Mouse (Mus musculus) stomach, embryonic 15.5 days (tissue): ENCODE data around the gene Slc22a12. TPM values are rescaled to one million over a fixed set of nuclear protein-coding genes. Genes with fewer than 3 reads are reported as not detected.

Source experiments
- ATAC-seq: fragments of 200-750 bp; cut with Nextera tagmentation; 2 replicates; pipeline ENCODE4 v1.8.0; 2017; ENCODE audit warnings: low read depth, moderate number of reproducible peaks, moderate TSS enrichment; ENCODE audit not compliant: insufficient read depth, low FRiP score
- H3K27ac ChIP-seq: fragments of 300-500 bp; sonication (generic); 2 replicates; pipeline ENCODE4 v1.5.1; 2015; ENCODE audit warnings: mild to moderate bottlenecking, inconsistent platforms
- H3K27me3 ChIP-seq: fragments of 300-500 bp; sonication (generic); replicated peaks from 2 replicates; pipeline ENCODE4 v1.6.1; 2015; ENCODE audit warnings: inconsistent platforms
- H3K36me3 ChIP-seq: fragments of 300-500 bp; sonication (generic); 2 replicates; pipeline ENCODE4 v1.6.1; 2015; ENCODE audit warnings: inconsistent platforms
- H3K4me1 ChIP-seq: fragments of 300-500 bp; sonication (generic); 2 replicates; pipeline ENCODE4 v1.6.1; 2015; ENCODE audit warnings: inconsistent platforms
- H3K4me2 ChIP-seq: fragments of 300-500 bp; sonication (generic); 2 replicates; pipeline ENCODE4 v1.6.1; 2015; ENCODE audit warnings: mild to moderate bottlenecking, inconsistent platforms
- H3K4me3 ChIP-seq: fragments of 300-500 bp; sonication (generic); replicated peaks from 2 replicates; pipeline ENCODE4 v1.5.1; 2015; ENCODE audit warnings: inconsistent platforms
- H3K9ac ChIP-seq: fragments of 300-500 bp; sonication (generic); 2 replicates; pipeline ENCODE4 v1.6.1; 2015; ENCODE audit warnings: inconsistent platforms
- H3K9me3 ChIP-seq: fragments of 300-500 bp; sonication (generic); 2 replicates; pipeline ENCODE4 v1.6.1; 2016; ENCODE audit warnings: inconsistent platforms
- WGBS: fragments of 180-500 bp; shearing (Covaris S2); methylation state at CpG from one replicate; pipeline ENCODE4 v1.1.7; 2015; 5-methylcytosine and 5-hydroxymethylcytosine counted together
- microRNA-seq: library from miRNA; unstranded; fragments of <30 nt; microRNA quantifications from one replicate; pipeline ENCODE4, GENCODE M21; 2016
- polyA plus RNA-seq: library from polyadenylated mRNA; unstranded; fragments of >200 nt; fragmentation: Nextera tagmentation; extraction: Ambion mirVana; gene quantifications from 2 replicates; pipeline ENCODE4 v1.2.1, GENCODE M21; 2015

Slc22a12 gene
- polyA plus RNA-seq, 1 experiment from 2014 or later, result not detected

DNA sequence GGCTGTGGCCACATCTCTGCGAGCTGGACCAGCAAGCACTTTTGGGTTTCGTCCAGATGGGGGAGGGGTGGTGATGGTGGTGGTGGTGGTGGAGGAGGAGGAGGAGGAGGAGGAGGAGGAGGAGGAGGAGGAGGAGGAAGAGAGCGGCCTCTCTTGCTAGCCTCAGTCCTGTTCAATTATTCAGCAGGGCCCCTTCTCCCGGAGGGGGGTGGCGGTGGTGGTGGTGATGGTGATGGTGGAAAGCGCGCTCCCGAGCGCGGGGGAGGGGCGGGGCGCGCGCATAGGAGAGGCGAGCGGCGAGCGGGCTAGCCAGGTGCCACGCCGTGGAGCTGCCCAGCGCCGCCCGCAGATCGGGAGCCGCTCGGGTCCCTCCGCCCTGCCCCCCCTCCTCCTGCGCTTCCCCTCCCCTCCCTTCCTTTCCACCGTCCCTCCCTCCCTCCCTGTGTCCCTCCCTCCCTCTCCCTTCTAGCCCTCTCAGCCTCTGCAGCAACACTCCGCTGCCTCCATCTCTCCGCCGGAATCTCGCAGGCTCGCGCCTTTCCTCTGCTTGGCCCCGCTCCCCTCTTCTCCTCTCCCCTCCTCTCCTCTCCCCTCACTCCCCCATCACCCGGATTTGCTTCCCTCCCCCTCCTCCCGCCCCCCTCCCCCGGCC is 45.6 kb downstream of the Slc22a12 start:
- peak overlapping the region; percentile 86 for H3K4me2 ChIP-seq
- H3K9ac ChIP-seq, result no peak overlapping the region
- H3K36me3 ChIP-seq, result no peaks in the 10 kb centered on the region
- peaks cover 76% of the 10 kb centered on the region for H3K27me3 ChIP-seq
- 0 out of 2 replicates have a peak, but pooled peaks have one; percentile 37 for ATAC-seq
- H3K4me1 ChIP-seq, result peaks cover 15% of the 10 kb centered on the region
- no peaks in the 10 kb centered on the region for H3K9me3 ChIP-seq
- 2% methylated on average over 20 of the region's 39 CpGs for WGBS
- H3K27ac ChIP-seq, result no peak overlapping the region
- peak overlapping the region; percentile 46 for H3K4me3 ChIP-seq

DNA sequence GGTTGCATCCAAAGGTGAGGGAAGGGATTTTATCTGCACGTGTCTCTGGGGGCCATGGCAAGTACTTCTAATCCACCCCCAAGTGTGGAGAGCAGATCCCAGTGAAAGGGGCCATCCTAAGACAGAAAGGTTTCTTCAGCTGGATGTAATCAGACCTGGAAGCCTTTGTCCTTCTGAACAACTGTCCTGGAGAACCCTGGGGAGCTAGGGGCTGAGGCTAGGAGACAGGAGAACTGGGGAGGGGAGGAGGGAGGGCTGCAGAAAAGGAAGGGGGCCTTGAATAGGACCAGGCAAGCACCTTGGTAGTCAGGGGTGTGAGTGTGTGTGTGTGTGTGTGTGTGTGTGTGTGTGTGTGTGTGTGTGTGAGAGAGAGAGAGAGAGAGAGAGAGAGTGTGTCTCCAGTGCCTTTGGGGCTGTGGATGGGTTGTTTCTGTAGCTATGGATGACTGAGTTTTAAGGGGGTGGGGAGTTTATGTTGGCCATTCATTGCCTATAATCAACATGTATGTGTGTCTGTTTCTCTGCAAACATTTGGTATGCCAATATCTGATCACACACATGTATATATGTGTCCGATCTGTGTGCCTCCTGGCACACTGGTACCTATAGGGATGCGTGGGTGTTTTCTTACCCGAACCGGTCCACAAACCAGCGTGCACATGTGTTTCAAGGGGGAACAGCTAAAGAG is 46.2 kb downstream of the Slc22a12 start:
- H3K36me3 ChIP-seq, result no peaks in the 10 kb centered on the region
- 20% methylated on average over 6 of the region's 6 CpGs for WGBS
- peaks cover 71% of the 10 kb centered on the region for H3K27me3 ChIP-seq
- no peak overlapping the region for H3K27ac ChIP-seq
- ATAC-seq, result no peak
- H3K4me3 ChIP-seq, result no peak overlapping the region
- H3K9me3 ChIP-seq, result no peaks in the 10 kb centered on the region
- H3K4me1 ChIP-seq, result peaks cover 9% of the 10 kb centered on the region; the same call in 1 of the 2 replicates
- H3K9ac ChIP-seq, result no peak overlapping the region
- H3K4me2 ChIP-seq, result no peak overlapping the region

GRCm38 (mm10) chr19:6495714-6496113 is 47.1 kb downstream of the Slc22a12 start:
- no peak for ATAC-seq
- peaks cover 9% of the 10 kb centered on the region; the same call in 1 of the 2 replicates for H3K4me1 ChIP-seq
- H3K27me3 ChIP-seq, result peaks cover 69% of the 10 kb centered on the region
- no peaks in the 10 kb centered on the region for H3K36me3 ChIP-seq
- H3K9me3 ChIP-seq, result no peaks in the 10 kb centered on the region
- no peak overlapping the region for H3K27ac ChIP-seq
- H3K4me2 ChIP-seq, result no peak overlapping the region
- H3K4me3 ChIP-seq, result no peak overlapping the region
- WGBS, result 37% methylated on average over 8 of the region's 8 CpGs
- no peak overlapping the region for H3K9ac ChIP-seq

DNA sequence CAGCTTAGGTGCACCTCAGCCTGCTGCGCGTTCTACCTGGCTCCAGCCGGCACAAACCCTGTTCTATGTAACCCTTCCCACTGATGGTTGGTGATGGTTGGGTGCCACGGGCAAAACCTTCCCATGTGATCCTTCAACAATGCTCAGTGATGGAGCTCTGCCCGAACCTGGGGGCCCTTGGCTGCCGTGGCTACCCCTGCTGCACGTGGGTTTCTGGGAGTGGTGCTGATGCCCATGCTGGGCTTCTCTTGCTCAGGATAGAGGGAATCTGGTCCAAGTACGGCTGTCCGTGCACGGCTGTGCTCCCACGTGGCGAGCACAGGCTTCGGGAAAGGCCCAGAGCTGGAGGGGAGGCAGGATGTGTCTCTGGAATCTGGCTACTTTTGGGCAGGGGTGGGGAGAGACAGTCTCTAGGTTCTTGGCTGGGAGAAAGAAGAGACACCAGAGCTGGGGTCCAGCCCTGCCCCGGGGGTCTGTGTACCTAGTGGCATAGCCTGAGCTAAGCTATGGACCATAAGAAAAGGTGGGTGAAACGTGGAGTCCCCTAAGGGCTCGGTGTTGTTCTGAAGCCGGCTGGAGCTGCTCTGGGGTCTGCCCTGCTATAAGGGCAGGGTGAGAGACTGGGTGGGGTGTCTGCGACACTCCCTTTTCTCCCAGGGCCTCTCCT is 48.2 kb downstream of the Slc22a12 start:
- Histone ChIP-seq H3K36me3 (no peaks in the 10 kb centered on the region), H3K4me3 (no peak overlapping the region), H3K4me2 (no peak overlapping the region), H3K9ac (no peak overlapping the region), H3K4me1 (peaks cover 9% of the 10 kb centered on the region; the same call in 1 of the 2 replicates), H3K27ac (no peak overlapping the region), H3K27me3 (peaks cover 65% of the 10 kb centered on the region), H3K9me3 (no peaks in the 10 kb centered on the region)
- ATAC-seq, result no peak
- 60% methylated on average over 18 of the region's 18 CpGs for WGBS

- H3K27me3 ChIP-seq, result peaks cover 59% of the 10 kb centered on the region
- H3K36me3 ChIP-seq, result no peaks in the 10 kb centered on the region
- H3K27ac ChIP-seq, result no peak overlapping the region
- H3K4me3 ChIP-seq, result no peak overlapping the region
- H3K9me3 ChIP-seq, result no peaks in the 10 kb centered on the region
- ATAC-seq, result no peak
- peaks cover 9% of the 10 kb centered on the region; the same call in 1 of the 2 replicates for H3K4me1 ChIP-seq
- no peak overlapping the region for H3K9ac ChIP-seq
- 59% methylated on average over 7 of the region's 7 CpGs for WGBS
- H3K4me2 ChIP-seq, result no peak overlapping the region
Measured at GRCm38 (mm10) chr19:6494032-6494431, 48.8 kb downstream of the Slc22a12 start.

DNA sequence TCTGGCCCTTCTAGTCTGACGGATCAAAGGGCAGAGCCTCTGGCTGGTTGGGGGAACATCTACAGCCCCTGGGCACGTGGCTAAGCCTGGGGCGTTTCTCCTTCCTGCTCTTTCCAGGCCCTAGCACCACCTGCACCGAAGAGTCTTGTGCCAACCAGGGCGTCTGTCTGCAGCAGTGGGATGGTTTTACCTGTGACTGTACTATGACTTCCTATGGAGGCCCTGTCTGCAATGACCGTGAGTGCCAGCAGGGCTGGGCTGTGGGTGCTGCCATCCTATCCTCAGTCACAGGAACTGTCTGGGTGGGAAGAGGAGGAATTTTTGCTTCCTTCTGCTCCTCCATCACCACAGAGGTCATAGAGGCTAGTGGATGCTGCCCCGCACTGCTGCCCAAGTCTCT is 49.6 kb downstream of the Slc22a12 start:
- Histone ChIP-seq H3K9ac (no peak overlapping the region), H3K4me2 (no peak overlapping the region), H3K9me3 (no peaks in the 10 kb centered on the region), H3K4me1 (peaks cover 6% of the 10 kb centered on the region; the same call in 1 of the 2 replicates), H3K36me3 (no peaks in the 10 kb centered on the region), H3K4me3 (no peak overlapping the region), H3K27ac (no peak overlapping the region), H3K27me3 (peaks cover 51% of the 10 kb centered on the region)
- WGBS, result 78% methylated on average over 7 of the region's 7 CpGs
- no peak for ATAC-seq

DNA sequence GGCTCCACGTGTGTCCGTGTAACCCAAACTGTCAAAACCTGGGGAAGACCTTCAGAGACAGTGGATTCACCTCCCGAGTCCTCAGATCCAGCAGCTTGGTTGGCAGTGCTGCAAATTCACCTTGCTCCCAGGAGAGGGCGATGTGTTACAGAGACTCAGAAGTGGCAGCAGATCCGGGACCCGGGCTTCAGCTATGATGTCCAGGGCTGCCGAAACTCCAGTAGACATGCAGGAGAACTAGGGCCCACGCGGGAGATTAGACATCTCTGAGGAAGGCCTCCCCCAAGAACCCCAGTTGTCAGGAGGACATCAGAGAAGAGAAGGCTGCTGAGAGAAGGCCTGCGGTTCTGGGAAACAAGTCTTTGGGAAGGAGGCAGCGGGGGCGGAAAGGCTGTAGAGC is 50.7 kb downstream of the Slc22a12 start:
- Histone ChIP-seq H3K27ac (no peak overlapping the region), H3K9ac (no peak overlapping the region), H3K4me2 (no peak overlapping the region), H3K4me3 (no peak overlapping the region), H3K27me3 (peaks cover 42% of the 10 kb centered on the region), H3K4me1 (no peaks in the 10 kb centered on the region), H3K9me3 (no peaks in the 10 kb centered on the region), H3K36me3 (no peaks in the 10 kb centered on the region)
- ATAC-seq, result no peak
- 21% methylated on average over 12 of the region's 12 CpGs for WGBS

DNA sequence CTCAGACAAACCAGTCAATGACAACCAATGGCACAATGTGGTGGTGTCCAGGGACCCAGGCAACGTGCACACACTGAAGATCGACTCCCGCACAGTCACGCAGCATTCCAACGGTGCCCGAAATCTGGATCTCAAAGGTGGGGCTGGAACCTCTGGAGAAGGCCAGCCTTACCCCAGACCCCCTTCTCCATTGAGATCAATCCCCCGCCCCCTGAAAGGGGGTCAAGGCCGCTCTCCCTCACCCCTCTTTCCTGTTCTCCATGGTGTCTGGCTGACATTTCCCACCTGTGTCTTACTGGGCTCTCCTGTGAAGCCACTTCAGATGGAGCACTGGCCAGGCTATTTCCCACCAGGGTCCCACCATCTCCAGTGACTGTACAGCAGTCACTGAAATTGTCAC is 51.3 kb downstream of the Slc22a12 start:
- 68% methylated on average over 8 of the region's 8 CpGs for WGBS
- Histone ChIP-seq H3K4me1 (no peaks in the 10 kb centered on the region), H3K4me3 (no peak overlapping the region), H3K4me2 (no peak overlapping the region), H3K9ac (no peak overlapping the region), H3K9me3 (no peaks in the 10 kb centered on the region), H3K36me3 (no peaks in the 10 kb centered on the region), H3K27me3 (peaks cover 42% of the 10 kb centered on the region), H3K27ac (no peak overlapping the region)
- no peak for ATAC-seq

DNA sequence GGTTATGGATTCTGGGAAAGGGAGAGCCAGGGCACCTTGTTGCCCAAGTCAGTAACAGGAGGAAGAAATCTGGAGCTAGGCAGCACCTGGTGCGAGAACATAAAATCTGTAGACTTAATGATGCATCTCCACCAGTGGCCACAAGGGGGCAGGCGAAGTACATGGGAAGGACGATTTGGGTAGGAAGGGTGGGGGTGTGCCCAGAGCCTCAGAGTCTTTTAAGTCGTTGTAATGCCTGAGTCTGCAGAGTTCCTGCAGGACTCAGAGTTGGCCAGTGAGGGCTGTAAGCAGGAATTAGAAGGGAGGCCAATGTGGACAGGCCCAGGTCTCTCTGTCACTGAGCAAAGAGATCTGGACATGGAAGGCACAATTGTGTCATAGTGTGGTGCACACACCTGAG is 53.8 kb downstream of the Slc22a12 start:
- ATAC-seq, result no peak
- H3K27me3 ChIP-seq, result peaks cover 20% of the 10 kb centered on the region; the same call in 1 of the 2 replicates
- no peaks in the 10 kb centered on the region for H3K36me3 ChIP-seq
- no peak overlapping the region for H3K9ac ChIP-seq
- no peaks in the 10 kb centered on the region for H3K4me1 ChIP-seq
- no peaks in the 10 kb centered on the region for H3K9me3 ChIP-seq
- no peak overlapping the region for H3K27ac ChIP-seq
- no peak overlapping the region for H3K4me2 ChIP-seq
- H3K4me3 ChIP-seq, result no peak overlapping the region
- WGBS, result 0% methylated on average over 4 of the region's 4 CpGs

Small RNA genes within 50 kb of the gene (microRNA-seq; reads per million reads assigned to microRNA genes)
- gene Gm26460, result not detected

Other genes with a start within 250 kb of the Slc22a12 start
- gene Cdc42bpg, start 236.6 kb downstream of the Slc22a12 start, polyA plus RNA-seq, result 1.3 and 1.5 TPM in 2 replicates
- 70.2 and 74.3 TPM in 2 replicates for gene Men1, start 208.1 kb downstream of the Slc22a12 start, polyA plus RNA-seq
- gene Map4k2, start 201.9 kb downstream of the Slc22a12 start, polyA plus RNA-seq, result 11.4 and 13.8 TPM in 2 replicates
- gene Sf1, start 179.3 kb downstream of the Slc22a12 start, polyA plus RNA-seq, result 104 and 127 TPM in 2 replicates
- 10.3 and 12.8 TPM in 2 replicates for gene Pygm, start 158.6 kb downstream of the Slc22a12 start, polyA plus RNA-seq
- gene Rasgrp2, start 143.7 kb downstream of the Slc22a12 start, polyA plus RNA-seq, result 55.8 and 57.6 TPM in 2 replicates
- 1.4 and 2.7 TPM in 2 replicates for gene Nrxn2, start 124.3 kb downstream of the Slc22a12 start, polyA plus RNA-seq